24 mouse cellular contexts compared by ENCODE assay signal in the genomic region with DNA sequence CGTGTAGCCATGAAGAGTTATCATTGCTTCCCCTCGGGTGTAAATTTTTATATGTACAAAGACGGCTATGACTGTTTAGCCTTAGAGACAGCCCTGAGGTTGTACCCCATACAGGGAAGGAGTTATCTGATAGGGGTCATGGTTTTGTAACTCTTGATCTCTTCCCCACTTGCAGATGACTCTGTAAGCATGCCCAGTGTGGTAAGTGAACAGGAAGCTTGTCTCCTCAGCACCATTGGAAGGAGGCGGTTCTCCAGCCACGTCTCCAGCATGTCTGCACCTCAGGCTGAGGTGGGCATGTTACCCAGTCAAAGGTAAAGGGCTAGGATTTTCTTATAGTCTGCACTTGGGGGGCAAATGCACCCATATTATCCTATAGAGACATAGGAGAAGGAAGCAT.
"Had no signal": no experiment of that assay in that cellular context is flagged by ENCODE, and none has a peak within 500 bp of the region (broad histone marks: within the 10 kb centered on the region; RNA-seq: fewer than 3 reads in every experiment).

No protein-coding gene starts in this region.

- ATAC-seq: hindbrain, embryonic 16.5 days; inflammation-experienced regulatory T-cells, adult 6 months; intestine, embryonic 15.5 days had no signal

- H3K36me3 ChIP-seq: heart, embryonic 10.5 days; heart, embryonic 12.5 days; hindbrain, embryonic 10.5 days; hindbrain, embryonic 12.5 days; intestine, embryonic 15.5 days; limb, embryonic 10.5 days; limb, embryonic 12.5 days; liver, embryonic 13.5 days had no signal

- H3K4me2 ChIP-seq: heart, embryonic 12.5 days; hindbrain, embryonic 12.5 days; hindbrain, embryonic 14.5 days; intestine, embryonic 15.5 days; limb, embryonic 12.5 days; liver, embryonic 11.5 days; liver, embryonic 13.5 days had no signal

- H3K27me3 ChIP-seq: heart, embryonic 12.5 days; hindbrain, embryonic 12.5 days; intestine, embryonic 15.5 days; limb, embryonic 12.5 days; liver, embryonic 13.5 days had no signal

- DNase-seq: gastrocnemius, postnatal 14 days; gastrocnemius, postnatal 36 days; heart, adult 18-20 months; heart, postnatal 10 days; heart, postnatal 4 days; kidney, adult 18-20 months; kidney, adult 8-10 months; kidney, postnatal 10 days; kidney, postnatal 25 days; kidney, postnatal 4 days; liver; liver, embryonic 13.5 days had no signal

- H3K9ac ChIP-seq: heart, embryonic 12.5 days; hindbrain, embryonic 12.5 days; hindbrain, embryonic 14.5 days; intestine, embryonic 15.5 days; limb, embryonic 12.5 days; liver, embryonic 13.5 days had no signal

- H3K4me1 ChIP-seq: heart, embryonic 10.5 days; heart, embryonic 12.5 days; hindbrain, embryonic 10.5 days; hindbrain, embryonic 12.5 days; intestine, embryonic 15.5 days; limb, embryonic 10.5 days; limb, embryonic 12.5 days; liver, embryonic 13.5 days had no signal

- H3K9me3 ChIP-seq: heart, embryonic 10.5 days; heart, embryonic 12.5 days; hindbrain, embryonic 10.5 days; hindbrain, embryonic 12.5 days; intestine, embryonic 15.5 days; limb, embryonic 10.5 days; limb, embryonic 12.5 days; liver, embryonic 13.5 days had no signal

- H3K27ac ChIP-seq: heart, embryonic 10.5 days; hindbrain, embryonic 10.5 days; hindbrain, embryonic 12.5 days; hindbrain, embryonic 14.5 days; intestine, embryonic 15.5 days; layer of hippocampus, adult 2 months; limb, embryonic 10.5 days; limb, embryonic 12.5 days; liver, embryonic 13.5 days had no signal

- H3K4me3 ChIP-seq: heart, embryonic 10.5 days; heart, embryonic 12.5 days; hindbrain, embryonic 10.5 days; hindbrain, embryonic 12.5 days; intestine, embryonic 15.5 days; layer of hippocampus, adult 2 months; limb, embryonic 10.5 days; limb, embryonic 12.5 days; liver, embryonic 13.5 days had no signal
